Mouse (Mus musculus) erythroblast, embryonic 14.5 days (primary cell): ENCODE measurements around the gene Lin28b. TPM values are rescaled to one million over a fixed set of nuclear protein-coding genes. Genes with fewer than 3 reads are reported as not detected.

ENCODE experiments used
- H3K27me3 ChIP-seq: 2 replicates; pipeline ENCODE4 v1.6.1; 2012; ENCODE audit warnings: inconsistent platforms; ENCODE audit not compliant: control insufficient read depth
- H3K36me3 ChIP-seq: 2 replicates; pipeline ENCODE4 v1.6.1; 2012; ENCODE audit warnings: mild to moderate bottlenecking, inconsistent platforms; ENCODE audit not compliant: control insufficient read depth
- H3K4me1 ChIP-seq: 2 replicates; pipeline ENCODE4 v1.6.1; 2012; ENCODE audit warnings: inconsistent platforms; ENCODE audit not compliant: control insufficient read depth
- H3K4me3 ChIP-seq: replicated peaks from 2 replicates; pipeline ENCODE3; 2012; ENCODE audit warnings: moderate library complexity, mild to moderate bottlenecking, inconsistent platforms
- H3K9me3 ChIP-seq: 2 replicates; pipeline ENCODE4 v1.6.1; 2012; ENCODE audit warnings: low read length, inconsistent platforms, mixed read lengths; ENCODE audit not compliant: control insufficient read depth
- GATA1 ChIP-seq: IDR thresholded peaks from 2 replicates; pipeline ENCODE4 v1.6.1; 2012; ENCODE audit warnings: low read length, inconsistent platforms, mixed read lengths
- TAL1 ChIP-seq: IDR thresholded peaks from 3 replicates; pipeline ENCODE4 v1.6.1; 2012; ENCODE audit warnings: low read length, inconsistent platforms, mixed read lengths
- polyA plus RNA-seq: library from polyadenylated mRNA; stranded (reverse); fragments of >175 nt; gene quantifications from 2 replicates; pipeline ENCODE4 v1.2.3, GENCODE M21; 2012

Gene Lin28b
- 0.16 and 0.18 TPM in 2 replicates for polyA plus RNA-seq

GRCm38 (mm10) chr10:45485761-45486602 lies at the start of gene Lin28b:
Gene Lin28b (minus strand): TSS chr10:45486395.
- Histone ChIP-seq H3K36me3 (no peaks in the 10 kb centered on the region), H3K9me3 (no peaks in the 10 kb centered on the region), H3K27me3 (peaks cover 55% of the 10 kb centered on the region), H3K4me1 (peaks cover 13% of the 10 kb centered on the region), H3K4me3 (peak within 1 kb of the TSS; percentile 90)
- TF ChIP-seq TAL1 (no peak), GATA1 (no peak)

DNA sequence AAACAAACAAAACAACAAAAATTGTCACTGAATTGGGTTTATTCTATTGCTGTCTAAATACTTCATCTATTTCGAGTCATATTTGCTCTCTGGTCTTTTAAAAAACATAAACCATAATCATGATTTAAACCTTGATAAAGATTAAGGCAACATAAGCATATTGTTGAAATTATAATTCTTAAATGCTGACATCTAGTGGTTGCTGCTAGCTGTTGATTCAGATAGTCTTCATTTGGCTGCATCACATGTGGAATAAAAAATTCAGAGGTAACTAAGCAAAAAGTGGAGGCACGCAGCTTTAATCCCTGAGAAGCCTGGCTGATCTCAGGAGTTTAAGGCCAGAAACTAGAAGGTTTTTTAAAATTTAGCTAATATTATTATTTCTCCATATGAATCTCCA lies 25.6 kb upstream of the Lin28b start:
- Histone ChIP-seq H3K4me3 (no peak overlapping the region), H3K4me1 (no peaks in the 10 kb centered on the region), H3K9me3 (no peaks in the 10 kb centered on the region), H3K36me3 (no peaks in the 10 kb centered on the region), H3K27me3 (no peaks in the 10 kb centered on the region)
- no peak for TF ChIP-seq TAL1
- TF ChIP-seq GATA1: no peak

DNA sequence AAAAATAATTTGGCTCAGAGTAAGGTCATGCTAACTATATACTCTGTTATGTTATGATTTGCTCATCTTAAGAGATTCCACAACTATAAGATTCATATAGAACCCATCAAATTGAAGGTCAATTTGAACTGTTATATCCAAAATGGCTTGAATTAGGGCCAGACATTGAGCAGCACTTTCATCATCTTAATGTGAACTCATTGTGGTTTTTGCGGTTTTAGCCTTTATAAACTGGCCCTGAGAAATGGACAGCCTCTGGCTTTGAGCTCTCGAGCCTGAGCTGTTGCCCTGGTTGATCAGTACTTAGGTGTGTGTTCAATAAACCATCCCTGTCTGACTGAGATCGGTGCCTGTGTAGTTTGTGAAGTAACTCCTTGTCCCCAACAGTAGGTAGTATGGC lies 24.5 kb upstream of the Lin28b start:
- no peak for TF ChIP-seq TAL1
- no peak for TF ChIP-seq GATA1
- Histone ChIP-seq H3K9me3 (no peaks in the 10 kb centered on the region), H3K27me3 (no peaks in the 10 kb centered on the region), H3K4me3 (no peak overlapping the region), H3K36me3 (no peaks in the 10 kb centered on the region), H3K4me1 (no peaks in the 10 kb centered on the region)

- Histone ChIP-seq H3K4me3 (no peak overlapping the region), H3K27me3 (no peaks in the 10 kb centered on the region), H3K36me3 (no peaks in the 10 kb centered on the region), H3K4me1 (peaks cover 2% of the 10 kb centered on the region), H3K9me3 (no peaks in the 10 kb centered on the region)
- TF ChIP-seq GATA1 (no peak), TAL1 (no peak)
Observed at GRCm38 (mm10) chr10:45500259-45500658, 14.1 kb upstream of the Lin28b start.

- TF ChIP-seq GATA1 (no peak), TAL1 (no peak)
- peak overlapping the region; percentile 90 for H3K4me3 ChIP-seq
Observed at GRCm38 (mm10) chr10:45486603-45486946, 380 bp upstream of the Lin28b start.

DNA sequence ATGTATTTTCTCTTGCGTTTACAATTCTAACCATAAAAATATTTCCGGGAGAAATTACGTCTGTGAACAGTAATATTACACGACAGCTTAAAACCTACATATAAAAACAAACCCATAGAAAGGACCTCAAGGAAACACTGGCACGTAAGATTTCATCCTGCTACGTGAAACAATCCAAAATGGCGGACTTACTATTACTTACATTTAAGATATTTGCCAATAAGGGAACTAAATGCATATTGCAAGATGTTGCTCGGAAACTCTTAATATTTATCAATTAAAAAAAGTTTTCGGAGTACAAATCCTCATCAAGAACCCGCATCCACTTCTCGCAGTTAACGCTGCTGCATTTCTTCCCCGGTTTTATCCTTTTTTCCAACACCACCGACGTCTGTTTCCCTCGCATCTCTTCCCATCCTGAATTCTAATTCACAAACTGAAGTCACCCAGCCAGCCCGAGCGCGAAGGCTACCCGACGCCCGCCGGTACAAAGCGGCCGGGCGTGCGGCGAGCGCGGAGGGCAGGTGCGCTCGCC lies 902 bp downstream of the Lin28b start:
- H3K27me3 ChIP-seq: peaks cover 52% of the 10 kb centered on the region
- H3K4me3 ChIP-seq: peak overlapping the region; percentile 90
- no peaks in the 10 kb centered on the region for H3K36me3 ChIP-seq
- H3K9me3 ChIP-seq: no peaks in the 10 kb centered on the region
- H3K4me1 ChIP-seq: peaks cover 13% of the 10 kb centered on the region
- no peak for TF ChIP-seq TAL1
- no peak for TF ChIP-seq GATA1

More at GRCm38 (mm10) chr10:45486603-45486946, 380 bp upstream of the Lin28b start:
- H3K36me3 ChIP-seq: no peaks in the 10 kb centered on the region
- H3K4me1 ChIP-seq: peaks cover 13% of the 10 kb centered on the region
- no peaks in the 10 kb centered on the region for H3K9me3 ChIP-seq
- H3K27me3 ChIP-seq: peaks cover 55% of the 10 kb centered on the region

GRCm38 (mm10) chr10:45483210-45483609 lies 3.0 kb downstream of the Lin28b start:
- Histone ChIP-seq H3K9me3 (no peaks in the 10 kb centered on the region), H3K4me3 (no peak overlapping the region), H3K27me3 (peaks cover 31% of the 10 kb centered on the region), H3K36me3 (no peaks in the 10 kb centered on the region), H3K4me1 (peaks cover 13% of the 10 kb centered on the region)
- no peak for TF ChIP-seq GATA1
- no peak for TF ChIP-seq TAL1

DNA sequence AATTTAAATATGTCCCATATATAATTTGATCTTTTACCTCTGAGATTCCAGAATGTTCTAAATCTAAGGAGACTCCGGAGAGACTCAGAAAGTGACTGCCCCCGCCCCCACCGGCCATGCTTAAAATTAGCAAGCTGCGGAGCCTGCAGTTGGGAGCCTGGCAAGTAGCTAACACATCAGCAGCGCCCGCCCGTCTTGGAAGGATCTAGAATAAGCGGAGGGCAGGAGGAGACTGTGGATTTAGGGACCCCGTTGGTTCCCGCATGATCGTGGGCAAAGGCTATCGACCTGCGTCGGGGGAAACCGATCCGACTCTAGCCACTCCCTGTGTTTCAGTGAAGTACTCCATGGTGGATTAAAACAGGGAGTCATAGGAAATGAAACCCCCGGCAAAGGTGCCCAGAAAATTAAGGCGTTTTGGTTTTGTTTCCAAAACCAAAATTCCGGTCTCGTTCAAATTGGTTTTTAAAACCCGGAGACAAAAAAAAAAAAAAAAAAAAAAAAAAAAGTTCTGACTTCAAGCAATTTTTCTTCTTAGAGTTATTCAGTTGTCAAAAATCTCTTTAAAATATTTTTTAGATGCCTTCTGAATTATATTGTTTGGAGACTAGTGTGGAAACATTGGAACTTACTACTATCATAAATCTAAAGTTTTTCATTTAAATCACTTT lies 12.4 kb downstream of the Lin28b start:
- peak overlapping the region; percentile 62 for H3K4me3 ChIP-seq
- no peak for TF ChIP-seq TAL1
- TF ChIP-seq GATA1: no peak

DNA sequence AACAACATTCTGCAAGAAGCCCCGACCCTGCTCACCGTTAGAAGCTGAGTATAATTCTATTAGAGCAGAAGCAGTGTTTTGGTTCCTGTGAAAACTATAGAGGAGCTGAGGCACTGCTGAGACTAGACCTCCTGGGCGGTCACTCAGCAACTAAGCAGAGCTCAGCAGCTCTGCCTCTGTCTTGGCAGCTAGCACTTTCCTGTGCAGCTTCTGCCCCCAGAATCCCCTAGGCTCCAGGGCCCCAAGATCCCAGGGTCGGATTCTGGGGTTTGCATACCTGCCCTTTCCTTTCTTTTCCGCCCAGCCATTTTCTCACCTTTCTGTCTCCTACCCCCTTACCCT lies 13.1 kb downstream of the Lin28b start:
- TF ChIP-seq GATA1 (no peak), TAL1 (no peak)
- Histone ChIP-seq H3K4me1 (peaks cover 34% of the 10 kb centered on the region), H3K4me3 (peak overlapping the region; percentile 62), H3K27me3 (peaks cover 9% of the 10 kb centered on the region), H3K9me3 (no peaks in the 10 kb centered on the region), H3K36me3 (no peaks in the 10 kb centered on the region)

More for the DNA sequence above, 12.4 kb downstream of the Lin28b start:
- peaks cover 9% of the 10 kb centered on the region for H3K27me3 ChIP-seq
- H3K36me3 ChIP-seq: no peaks in the 10 kb centered on the region
- no peaks in the 10 kb centered on the region for H3K9me3 ChIP-seq
- peaks cover 32% of the 10 kb centered on the region for H3K4me1 ChIP-seq
